Mouse (Mus musculus): Measurements from ENCODE around the gene Msh5. TPM values are rescaled to one million over a fixed set of nuclear protein-coding genes. Genes with fewer than 3 reads are reported as not detected.
A peak's percentile ranks its signal among the peaks of the same experiment; 100 is the strongest.
"Not testable (repeated sequence)": the region's sequence is repeated elsewhere in the genome, so short reads cannot be mapped to it uniquely, and the experiment has no call there.

Msh5 gene
- polyA plus RNA-seq, 1 experiment from 2014 or later, result 3.9 TPM

- WGBS, result 4% methylated on average over 48 of the region's 48 CpGs
- H3K4me3 ChIP-seq (ENCODE audit: low read depth, low read length), result peak overlapping the region; percentile 55
- peaks cover 40% of the 10 kb centered on the region for H3K4me1 ChIP-seq (replicated peaks; ENCODE audit: control insufficient read depth, insufficient read depth, low read length)
- peak; percentile 81 for DNase-seq (ENCODE audit: low spot score)
- no peaks in the 10 kb centered on the region for H3K36me3 ChIP-seq (ENCODE audit: control insufficient read depth, insufficient read depth, low read length)
- H3K4me2 ChIP-seq (ENCODE audit: low read length), result peak overlapping the region; percentile 98
- peak overlapping the region; percentile 89 for H3K27ac ChIP-seq (ENCODE audit: low read depth)
- no peaks in the 10 kb centered on the region for H3K27me3 ChIP-seq (replicated peaks; ENCODE audit: control insufficient read depth, insufficient read depth, low read length)
- H3K9ac ChIP-seq (ENCODE audit: low read length), result peak overlapping the region; percentile 90
- no peaks in the 10 kb centered on the region for H3K9me3 ChIP-seq (ENCODE audit: control insufficient read depth, low read length)
- peak; percentile 3; the same call in 1 of the 2 replicates for ATAC-seq (replicated peaks; ENCODE audit: low FRiP score, low TSS enrichment, low read depth)
These were observed 501 bp downstream of the Msh5 start for GRCm38 (mm10) chr17:35045807-35046680.

- H3K9ac ChIP-seq (ENCODE audit: low read length), result peak overlapping the region; percentile 90
- peak overlapping the region; percentile 89; the same call in 1 of the 2 replicates for H3K27ac ChIP-seq (ENCODE audit: low read depth)
These were observed 1.4 kb downstream of the Msh5 start for GRCm38 (mm10) chr17:35044904-35045806.

DNA sequence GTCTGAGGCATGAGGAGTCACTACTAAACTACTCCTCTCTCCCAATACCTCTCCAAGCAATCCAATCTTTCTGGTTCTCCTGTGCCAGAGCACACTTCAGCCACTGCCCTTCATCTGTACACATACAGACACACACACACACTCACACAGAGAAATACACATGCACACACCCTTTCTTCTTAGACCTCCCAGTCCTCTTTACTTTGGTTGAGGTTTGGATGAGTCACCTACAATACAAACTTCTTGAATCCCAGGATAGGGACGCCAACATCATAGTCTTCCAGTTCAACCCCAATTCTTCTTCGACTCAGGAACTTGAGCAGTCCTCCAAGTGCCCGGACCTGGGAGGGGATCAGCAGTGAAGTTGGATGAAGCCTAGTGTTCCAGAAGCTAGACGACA lies 2.8 kb downstream of the Msh5 start:
- no peak overlapping the region for H3K4me3 ChIP-seq (ENCODE audit: low read depth, low read length)
- H3K27ac ChIP-seq (ENCODE audit: low read depth), result no peak overlapping the region
- WGBS, result 83% methylated on average over 4 of the region's 4 CpGs
- H3K9me3 ChIP-seq (ENCODE audit: control insufficient read depth, low read length), result no peaks in the 10 kb centered on the region
- DNase-seq (ENCODE audit: low spot score) (no peak), ATAC-seq (replicated peaks; ENCODE audit: low FRiP score, low TSS enrichment, low read depth) (no peak)
- peaks cover 30% of the 10 kb centered on the region for H3K4me1 ChIP-seq (replicated peaks; ENCODE audit: control insufficient read depth, insufficient read depth, low read length)
- H3K36me3 ChIP-seq (ENCODE audit: control insufficient read depth, insufficient read depth, low read length), result no peaks in the 10 kb centered on the region
- H3K4me2 ChIP-seq (ENCODE audit: low read length), result no peak overlapping the region
- no peaks in the 10 kb centered on the region for H3K27me3 ChIP-seq (replicated peaks; ENCODE audit: control insufficient read depth, insufficient read depth, low read length)
- no peak overlapping the region for H3K9ac ChIP-seq (ENCODE audit: low read length)

More at GRCm38 (mm10) chr17:35044904-35045806, 1.4 kb downstream of the Msh5 start:
- ATAC-seq (replicated peaks; ENCODE audit: low FRiP score, low TSS enrichment, low read depth) (no peak), DNase-seq (ENCODE audit: low spot score) (no peak)
- Histone ChIP-seq H3K27me3 (replicated peaks; ENCODE audit: control insufficient read depth, insufficient read depth, low read length) (no peaks in the 10 kb centered on the region), H3K4me3 (ENCODE audit: low read depth, low read length) (peak overlapping the region; percentile 55), H3K4me1 (replicated peaks; ENCODE audit: control insufficient read depth, insufficient read depth, low read length) (peaks cover 40% of the 10 kb centered on the region), H3K9me3 (ENCODE audit: control insufficient read depth, low read length) (no peaks in the 10 kb centered on the region), H3K36me3 (ENCODE audit: control insufficient read depth, insufficient read depth, low read length) (no peaks in the 10 kb centered on the region), H3K4me2 (ENCODE audit: low read length) (peak overlapping the region; percentile 98)
- WGBS, result 75% methylated on average over 7 of the region's 7 CpGs

DNA sequence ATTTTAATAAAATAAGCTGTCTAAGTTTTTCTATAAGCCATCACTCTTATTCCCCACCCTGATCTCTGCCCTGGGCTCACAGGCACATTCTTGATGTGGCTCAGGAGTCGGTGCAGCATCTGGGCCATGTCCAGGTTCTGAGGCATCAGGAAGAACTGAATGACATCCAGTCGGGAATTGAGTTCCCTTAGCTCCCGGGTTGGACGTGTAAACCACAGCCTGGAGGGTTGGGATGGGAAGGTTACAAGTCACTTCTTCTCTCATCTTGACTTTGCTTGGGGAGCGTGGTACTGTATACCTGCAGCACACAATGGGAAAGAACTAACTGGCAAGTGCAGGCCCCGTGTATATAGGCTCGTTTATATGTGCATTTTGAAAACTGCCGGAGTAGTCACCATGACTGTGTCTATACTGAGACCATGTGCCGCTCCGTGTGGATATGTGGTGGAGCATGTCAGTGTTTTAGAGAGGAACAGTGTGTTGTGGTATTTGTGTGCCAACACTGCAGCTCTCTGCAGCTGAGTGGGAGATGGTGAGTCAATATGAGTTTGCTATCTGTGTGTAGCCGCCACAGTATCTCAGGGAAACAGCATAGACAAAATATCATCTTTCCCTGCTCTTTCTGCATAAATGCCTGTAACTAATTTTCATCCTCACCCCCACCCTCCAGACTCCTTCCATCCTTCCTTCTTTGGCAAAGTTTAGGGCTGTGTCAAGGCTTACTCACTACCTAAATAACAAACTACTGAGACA lies 7.2 kb downstream of the Msh5 start:
- WGBS, result 82% methylated on average over 11 of the region's 11 CpGs
- no peak overlapping the region for H3K4me2 ChIP-seq (ENCODE audit: low read length)

GRCm38 (mm10) chr17:35034896-35035295 lies 11.6 kb downstream of the Msh5 start:
- ATAC-seq (replicated peaks; ENCODE audit: low FRiP score, low TSS enrichment, low read depth) (no peak), DNase-seq (ENCODE audit: low spot score) (no peak)
- Histone ChIP-seq H3K4me3 (ENCODE audit: low read depth, low read length) (no peak overlapping the region), H3K27me3 (replicated peaks; ENCODE audit: control insufficient read depth, insufficient read depth, low read length) (no peaks in the 10 kb centered on the region), H3K36me3 (ENCODE audit: control insufficient read depth, insufficient read depth, low read length) (no peaks in the 10 kb centered on the region), H3K9me3 (ENCODE audit: control insufficient read depth, low read length) (no peaks in the 10 kb centered on the region), H3K27ac (ENCODE audit: low read depth) (no peak overlapping the region), H3K4me1 (replicated peaks; ENCODE audit: control insufficient read depth, insufficient read depth, low read length) (no peaks in the 10 kb centered on the region), H3K9ac (ENCODE audit: low read length) (no peak overlapping the region), H3K4me2 (ENCODE audit: low read length) (no peak overlapping the region)
- 62% methylated on average over 6 of the region's 6 CpGs for WGBS

More for the DNA sequence above, 7.2 kb downstream of the Msh5 start:
- ATAC-seq (replicated peaks; ENCODE audit: low FRiP score, low TSS enrichment, low read depth) (no peak), DNase-seq (ENCODE audit: low spot score) (no peak)
- no peaks in the 10 kb centered on the region for H3K36me3 ChIP-seq (ENCODE audit: control insufficient read depth, insufficient read depth, low read length)
- H3K9ac ChIP-seq (ENCODE audit: low read length), result no peak overlapping the region
- H3K27me3 ChIP-seq (replicated peaks; ENCODE audit: control insufficient read depth, insufficient read depth, low read length), result no peaks in the 10 kb centered on the region
- no peak overlapping the region for H3K4me3 ChIP-seq (ENCODE audit: low read depth, low read length)
- H3K27ac ChIP-seq (ENCODE audit: low read depth), result no peak overlapping the region
- H3K9me3 ChIP-seq (ENCODE audit: control insufficient read depth, low read length), result no peaks in the 10 kb centered on the region
- no peaks in the 10 kb centered on the region for H3K4me1 ChIP-seq (replicated peaks; ENCODE audit: control insufficient read depth, insufficient read depth, low read length)

DNA sequence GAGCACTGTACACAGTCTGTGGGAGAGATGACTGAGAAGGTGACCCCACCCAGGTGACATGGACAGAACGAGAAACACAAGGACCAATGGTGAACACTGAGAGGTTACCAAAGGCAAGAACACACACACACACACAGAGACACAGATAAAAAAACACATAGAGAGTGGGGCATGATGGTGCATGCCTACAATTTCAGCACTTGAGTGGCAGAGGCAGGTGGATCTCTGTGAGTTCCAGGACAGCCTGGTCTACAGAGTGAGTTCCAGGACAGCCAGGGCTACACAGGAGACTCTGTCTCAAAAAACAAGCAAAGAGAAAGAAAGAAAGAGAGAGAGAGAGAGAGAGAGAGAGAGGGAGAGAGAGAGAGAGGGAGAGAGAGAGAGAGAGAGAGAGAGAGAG lies 12.8 kb downstream of the Msh5 start:
- not testable (repeated sequence) for H3K9ac ChIP-seq (ENCODE audit: low read length); H3K4me2 ChIP-seq (ENCODE audit: low read length); ATAC-seq (replicated peaks; ENCODE audit: low FRiP score, low TSS enrichment, low read depth); H3K27ac ChIP-seq (ENCODE audit: low read depth); H3K4me1 ChIP-seq (replicated peaks; ENCODE audit: control insufficient read depth, insufficient read depth, low read length); DNase-seq (ENCODE audit: low spot score); H3K4me3 ChIP-seq (ENCODE audit: low read depth, low read length); H3K36me3 ChIP-seq (ENCODE audit: control insufficient read depth, insufficient read depth, low read length); H3K27me3 ChIP-seq (replicated peaks; ENCODE audit: control insufficient read depth, insufficient read depth, low read length); H3K9me3 ChIP-seq (ENCODE audit: control insufficient read depth, low read length)
- WGBS, result 79% methylated on average over 1 of the region's 1 CpGs

DNA sequence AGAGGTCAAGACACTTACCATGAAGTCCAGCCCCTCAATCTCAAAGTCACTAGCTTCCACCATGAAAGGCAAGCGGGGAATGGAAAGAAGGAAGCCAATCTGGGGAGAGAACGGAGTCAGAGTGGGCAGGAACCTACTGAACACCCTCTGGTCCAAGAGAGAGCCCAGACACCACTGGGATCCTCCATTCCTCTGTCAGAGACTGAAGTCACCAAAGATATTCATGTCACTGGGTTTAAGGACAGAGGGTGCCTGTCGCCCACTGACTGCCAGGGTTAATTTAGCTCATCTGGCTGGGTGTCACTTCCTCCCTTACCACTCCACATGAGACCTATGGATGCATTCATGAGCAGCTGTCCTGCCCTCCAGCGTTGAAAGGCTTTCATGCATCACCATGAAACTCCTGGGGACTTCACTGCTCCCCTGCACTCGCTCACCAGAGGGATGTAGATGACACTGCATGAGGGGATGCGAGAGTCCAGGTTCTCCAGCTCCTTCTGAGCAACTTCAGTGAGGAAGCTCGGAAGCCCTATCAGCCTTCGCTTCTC lies 14.1 kb downstream of the Msh5 start:
- DNase-seq (ENCODE audit: low spot score) (no peak), ATAC-seq (replicated peaks; ENCODE audit: low FRiP score, low TSS enrichment, low read depth) (no peak)
- H3K9me3 ChIP-seq (ENCODE audit: control insufficient read depth, low read length), result no peaks in the 10 kb centered on the region
- no peak overlapping the region for H3K4me3 ChIP-seq (ENCODE audit: low read depth, low read length)
- no peaks in the 10 kb centered on the region for H3K27me3 ChIP-seq (replicated peaks; ENCODE audit: control insufficient read depth, insufficient read depth, low read length)
- H3K36me3 ChIP-seq (ENCODE audit: control insufficient read depth, insufficient read depth, low read length), result no peaks in the 10 kb centered on the region
- no peak overlapping the region for H3K9ac ChIP-seq (ENCODE audit: low read length)
- H3K4me2 ChIP-seq (ENCODE audit: low read length), result no peak overlapping the region
- 67% methylated on average over 8 of the region's 8 CpGs for WGBS
- H3K4me1 ChIP-seq (replicated peaks; ENCODE audit: control insufficient read depth, insufficient read depth, low read length), result peaks cover 7% of the 10 kb centered on the region; the same call in 1 of the 2 replicates
- H3K27ac ChIP-seq (ENCODE audit: low read depth), result no peak overlapping the region

DNA sequence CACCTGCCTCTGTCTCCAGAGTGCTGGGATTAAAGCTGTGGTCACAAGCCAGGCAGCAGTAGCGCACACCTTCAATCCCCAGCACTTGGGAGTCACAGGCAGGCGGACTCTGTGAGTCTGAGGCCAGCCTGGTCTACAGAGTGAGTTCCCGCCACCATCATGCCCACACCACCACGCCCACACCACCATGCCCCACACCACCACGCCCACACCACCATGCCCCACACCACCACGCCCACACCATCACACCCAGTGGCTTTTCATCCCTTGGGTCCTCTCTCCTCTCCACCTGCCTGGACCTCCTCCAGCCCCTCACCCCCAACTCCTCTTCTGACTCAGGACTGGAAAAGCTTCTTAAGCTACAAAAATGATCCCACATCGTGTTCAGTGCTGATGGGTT lies 14.7 kb downstream of the Msh5 start:
- Histone ChIP-seq H3K4me3 (ENCODE audit: low read depth, low read length) (no peak overlapping the region), H3K9me3 (ENCODE audit: control insufficient read depth, low read length) (no peaks in the 10 kb centered on the region), H3K4me2 (ENCODE audit: low read length) (no peak overlapping the region), H3K9ac (ENCODE audit: low read length) (no peak overlapping the region), H3K27ac (ENCODE audit: low read depth) (no peak overlapping the region), H3K4me1 (replicated peaks; ENCODE audit: control insufficient read depth, insufficient read depth, low read length) (peaks cover 11% of the 10 kb centered on the region; the same call in 1 of the 2 replicates), H3K36me3 (ENCODE audit: control insufficient read depth, insufficient read depth, low read length) (no peaks in the 10 kb centered on the region), H3K27me3 (replicated peaks; ENCODE audit: control insufficient read depth, insufficient read depth, low read length) (no peaks in the 10 kb centered on the region)
- WGBS, result 90% methylated on average over 7 of the region's 7 CpGs
- DNase-seq (ENCODE audit: low spot score) (no peak), ATAC-seq (replicated peaks; ENCODE audit: low FRiP score, low TSS enrichment, low read depth) (no peak)
